Mouse (Mus musculus): Measurements from ENCODE around the gene Etnk1. TPM values are rescaled to one million over a fixed set of nuclear protein-coding genes. Genes with fewer than 3 reads are reported as not detected.
A peak's percentile ranks its signal among the peaks of the same experiment; 100 is the strongest.

Etnk1 gene
- 20.6 and 21.0 TPM in 2 replicates for polyA plus RNA-seq (2016; fragmentation: Nextera tagmentation; extraction: Ambion mirVana)

GRCm38 (mm10) chr6:143166452-143167357, at the start of gene Etnk1:
Etnk1 (plus strand) TSS chr6:143167221.
- H3K9me3 ChIP-seq: no peaks in the 10 kb centered on the region
- peaks cover 10% of the 10 kb centered on the region for H3K36me3 ChIP-seq (replicated peaks)
- peaks cover 44% of the 10 kb centered on the region for H3K4me1 ChIP-seq
- WGBS: under 1% methylated on average over 67 of the region's 81 CpGs
- H3K27ac ChIP-seq: peak within 1 kb of the TSS; percentile 96
- peaks cover 27% of the 10 kb centered on the region for H3K27me3 ChIP-seq (ENCODE audit: poor library complexity, severe bottlenecking)
- DNase-seq (ENCODE audit: extremely low spot score, low spot score): peak; percentile 89
- peak within 1 kb of the TSS; percentile 79 for H3K4me3 ChIP-seq

GRCm38 (mm10) chr6:143119325-143119724, 47.7 kb upstream of the Etnk1 start:
- no peak overlapping the region for H3K4me3 ChIP-seq
- WGBS: 89% methylated on average over 6 of the region's 6 CpGs

GRCm38 (mm10) chr6:143125721-143126120, 41.3 kb upstream of the Etnk1 start:
- Histone ChIP-seq H3K4me1 (no peaks in the 10 kb centered on the region), H3K27me3 (ENCODE audit: poor library complexity, severe bottlenecking) (no peaks in the 10 kb centered on the region), H3K27ac (no peak overlapping the region), H3K9me3 (peaks cover 6% of the 10 kb centered on the region; the same call in 1 of the 2 replicates), H3K4me3 (no peak overlapping the region), H3K36me3 (replicated peaks) (no peaks in the 10 kb centered on the region)
- no peak for DNase-seq (ENCODE audit: extremely low spot score, low spot score)

More at GRCm38 (mm10) chr6:143119325-143119724, 47.7 kb upstream of the Etnk1 start:
- Histone ChIP-seq H3K9me3 (peaks cover 5% of the 10 kb centered on the region; the same call in 1 of the 2 replicates), H3K27me3 (ENCODE audit: poor library complexity, severe bottlenecking) (no peaks in the 10 kb centered on the region), H3K36me3 (replicated peaks) (no peaks in the 10 kb centered on the region), H3K27ac (no peak overlapping the region), H3K4me1 (peaks cover 6% of the 10 kb centered on the region)
- DNase-seq (ENCODE audit: extremely low spot score, low spot score): no peak

- Histone ChIP-seq H3K36me3 (replicated peaks) (no peaks in the 10 kb centered on the region), H3K9me3 (peaks cover 6% of the 10 kb centered on the region; the same call in 1 of the 2 replicates), H3K27me3 (ENCODE audit: poor library complexity, severe bottlenecking) (no peaks in the 10 kb centered on the region), H3K4me3 (no peak overlapping the region), H3K27ac (no peak overlapping the region), H3K4me1 (no peaks in the 10 kb centered on the region)
- 91% methylated on average over 7 of the region's 7 CpGs for WGBS
- DNase-seq (ENCODE audit: extremely low spot score, low spot score): no peak
These were observed 37.6 kb upstream of the Etnk1 start for GRCm38 (mm10) chr6:143129466-143129865.

GRCm38 (mm10) chr6:143129952-143130351, 37.1 kb upstream of the Etnk1 start:
- Histone ChIP-seq H3K36me3 (replicated peaks) (no peaks in the 10 kb centered on the region), H3K9me3 (peaks cover 6% of the 10 kb centered on the region; the same call in 1 of the 2 replicates), H3K4me1 (no peaks in the 10 kb centered on the region), H3K27ac (no peak overlapping the region), H3K27me3 (ENCODE audit: poor library complexity, severe bottlenecking) (no peaks in the 10 kb centered on the region), H3K4me3 (no peak overlapping the region)
- WGBS: 80% methylated on average over 3 of the region's 3 CpGs
- DNase-seq (ENCODE audit: extremely low spot score, low spot score): no peak

GRCm38 (mm10) chr6:143130411-143130810, 36.6 kb upstream of the Etnk1 start:
- Histone ChIP-seq H3K27me3 (ENCODE audit: poor library complexity, severe bottlenecking) (no peaks in the 10 kb centered on the region), H3K9me3 (peaks cover 6% of the 10 kb centered on the region; the same call in 1 of the 2 replicates), H3K4me3 (no peak overlapping the region), H3K27ac (no peak overlapping the region), H3K36me3 (replicated peaks) (no peaks in the 10 kb centered on the region), H3K4me1 (no peaks in the 10 kb centered on the region)
- DNase-seq (ENCODE audit: extremely low spot score, low spot score): no peak
- WGBS: 84% methylated on average over 4 of the region's 4 CpGs

GRCm38 (mm10) chr6:143131895-143132652, 34.9 kb upstream of the Etnk1 start:
- no peak for DNase-seq (ENCODE audit: extremely low spot score, low spot score)
- 90% methylated on average over 6 of the region's 6 CpGs for WGBS
- Histone ChIP-seq H3K27ac (no peak overlapping the region), H3K9me3 (peaks cover 6% of the 10 kb centered on the region; the same call in 1 of the 2 replicates), H3K27me3 (ENCODE audit: poor library complexity, severe bottlenecking) (no peaks in the 10 kb centered on the region), H3K4me3 (no peak overlapping the region), H3K36me3 (replicated peaks) (no peaks in the 10 kb centered on the region), H3K4me1 (no peaks in the 10 kb centered on the region)

- no peaks in the 10 kb centered on the region for H3K36me3 ChIP-seq (replicated peaks)
- H3K27me3 ChIP-seq (ENCODE audit: poor library complexity, severe bottlenecking): no peaks in the 10 kb centered on the region
- 91% methylated on average over 2 of the region's 2 CpGs for WGBS
- no peaks in the 10 kb centered on the region for H3K4me1 ChIP-seq
- H3K9me3 ChIP-seq: peaks cover 6% of the 10 kb centered on the region; the same call in 1 of the 2 replicates
- H3K27ac ChIP-seq: no peak overlapping the region
- H3K4me3 ChIP-seq: no peak overlapping the region
- DNase-seq (ENCODE audit: extremely low spot score, low spot score): no peak
These were observed 33.9 kb upstream of the Etnk1 start for GRCm38 (mm10) chr6:143133150-143133549.

GRCm38 (mm10) chr6:143135097-143135496, 31.9 kb upstream of the Etnk1 start:
- H3K4me3 ChIP-seq: no peak overlapping the region
- DNase-seq (ENCODE audit: extremely low spot score, low spot score): no peak
- 95% methylated on average over 13 of the region's 13 CpGs for WGBS
- no peaks in the 10 kb centered on the region for H3K27me3 ChIP-seq (ENCODE audit: poor library complexity, severe bottlenecking)
- H3K27ac ChIP-seq: no peak overlapping the region
- H3K9me3 ChIP-seq: peaks cover 6% of the 10 kb centered on the region; the same call in 1 of the 2 replicates
- no peaks in the 10 kb centered on the region for H3K4me1 ChIP-seq
- no peaks in the 10 kb centered on the region for H3K36me3 ChIP-seq (replicated peaks)

- WGBS: 98% methylated on average over 7 of the region's 7 CpGs
- no peaks in the 10 kb centered on the region for H3K9me3 ChIP-seq
- H3K4me3 ChIP-seq: no peak overlapping the region
- no peaks in the 10 kb centered on the region for H3K27me3 ChIP-seq (ENCODE audit: poor library complexity, severe bottlenecking)
- H3K4me1 ChIP-seq: no peaks in the 10 kb centered on the region
- H3K36me3 ChIP-seq (replicated peaks): no peaks in the 10 kb centered on the region
- DNase-seq (ENCODE audit: extremely low spot score, low spot score): no peak
- no peak overlapping the region for H3K27ac ChIP-seq
These were observed 30.3 kb upstream of the Etnk1 start for GRCm38 (mm10) chr6:143136688-143137087.

GRCm38 (mm10) chr6:143137341-143137740, 29.7 kb upstream of the Etnk1 start:
- H3K9me3 ChIP-seq: no peaks in the 10 kb centered on the region
- DNase-seq (ENCODE audit: extremely low spot score, low spot score): no peak
- no peaks in the 10 kb centered on the region for H3K4me1 ChIP-seq
- H3K4me3 ChIP-seq: no peak overlapping the region
- 83% methylated on average over 5 of the region's 5 CpGs for WGBS
- no peaks in the 10 kb centered on the region for H3K27me3 ChIP-seq (ENCODE audit: poor library complexity, severe bottlenecking)
- H3K27ac ChIP-seq: no peak overlapping the region
- H3K36me3 ChIP-seq (replicated peaks): no peaks in the 10 kb centered on the region

GRCm38 (mm10) chr6:143139417-143139816, 27.6 kb upstream of the Etnk1 start:
- H3K27me3 ChIP-seq (ENCODE audit: poor library complexity, severe bottlenecking): peaks cover 11% of the 10 kb centered on the region; the same call in 1 of the 2 replicates
- 92% methylated on average over 2 of the region's 2 CpGs for WGBS
- H3K4me3 ChIP-seq: no peak overlapping the region
- H3K36me3 ChIP-seq (replicated peaks): no peaks in the 10 kb centered on the region
- no peak for DNase-seq (ENCODE audit: extremely low spot score, low spot score)
- H3K4me1 ChIP-seq: peaks cover 8% of the 10 kb centered on the region
- H3K9me3 ChIP-seq: no peaks in the 10 kb centered on the region
- H3K27ac ChIP-seq: no peak overlapping the region

Measured in forebrain, embryonic 10.5 days (tissue).